Mouse (Mus musculus) CH12.LX (cell line): ENCODE data around the gene Entpd4b.
"Not testable (repeated sequence)": the region's sequence is repeated elsewhere in the genome, so short reads cannot be mapped to it uniquely, and the experiment has no call there.

Experiments used
- CHD2 ChIP-seq: IDR thresholded peaks from 2 replicates; pipeline ENCODE4 v1.6.1; 2011; ENCODE audit warnings: low read length, improper control_type of control experiment
- CTCF ChIP-seq, 2 experiments: IDR thresholded peaks in 1 of 2; conservative IDR thresholded peaks in 1 of 2; 2 replicates each; pipeline ENCODE4 v1.5.1; 2011 to 2012; ENCODE audit warnings: low read depth in 2 of 2, low read length in 2 of 2, improper control_type of control experiment in 1 of 2, inconsistent platforms in 1 of 2, mild to moderate bottlenecking in 1 of 2, moderate library complexity in 1 of 2
- HCFC1 ChIP-seq: IDR thresholded peaks from 2 replicates; pipeline ENCODE4 v1.6.1; 2012; ENCODE audit warnings: low read depth, mild to moderate bottlenecking, inconsistent platforms, low read length, improper control_type of control experiment
- KAT2A ChIP-seq: IDR thresholded peaks from 2 replicates; pipeline ENCODE4 v1.6.1; 2012; ENCODE audit warnings: low read length, improper control_type of control experiment, inconsistent platforms; ENCODE audit not compliant: insufficient replicate concordance
- MEF2A ChIP-seq: IDR thresholded peaks from 2 replicates; pipeline ENCODE4 v1.6.1; 2014; ENCODE audit warnings: low read depth, mild to moderate bottlenecking, inconsistent platforms, low read length, improper control_type of control experiment, borderline replicate concordance
- POLR2AphosphoS2 ChIP-seq: IDR thresholded peaks from 2 replicates; pipeline ENCODE4 v1.6.1; 2011; ENCODE audit warnings: low read depth, low read length, improper control_type of control experiment
- RCOR1 ChIP-seq: conservative IDR thresholded peaks from 2 replicates; pipeline ENCODE4 v1.6.1; 2012; ENCODE audit warnings: low read depth, mild to moderate bottlenecking, inconsistent platforms, low read length, improper control_type of control experiment

DNA sequence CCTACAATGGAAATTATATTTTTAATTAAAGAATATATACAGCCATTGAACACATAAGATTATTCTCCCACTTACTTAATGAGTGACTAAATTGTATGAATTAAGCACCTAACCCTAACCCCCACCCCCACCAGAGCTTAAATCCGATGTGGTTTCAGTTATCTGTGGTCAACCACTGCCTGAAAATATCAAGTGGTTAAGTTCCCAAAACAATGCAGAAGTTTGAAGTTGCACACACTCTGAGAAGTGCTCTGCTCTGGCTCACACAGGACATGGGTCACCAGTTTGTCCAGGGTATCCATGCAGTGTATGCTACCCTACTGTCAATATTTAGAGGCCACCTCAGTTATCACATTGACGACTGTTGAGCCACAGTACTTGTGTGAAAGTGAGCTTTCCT is 10.2 kb upstream of the Entpd4b start:
- not testable (repeated sequence) for TF ChIP-seq CTCF (conservative IDR thresholded peaks at IDR 0.05 in 1 of 2, IDR thresholded peaks at IDR 0.05 in 1 of 2; ENCODE audit: low read depth in 2 of 2, low read length in 2 of 2); KAT2A; HCFC1; CHD2; MEF2A; POLR2AphosphoS2; RCOR1
